Mouse (Mus musculus): ENCODE measurements around the gene Coq10b.
A peak's percentile ranks its signal among the peaks of the same experiment; 100 is the strongest.
"Not testable (repeated sequence)": the region's sequence is repeated elsewhere in the genome, so short reads cannot be mapped to it uniquely, and the experiment has no call there.

Gene Coq10b

DNA sequence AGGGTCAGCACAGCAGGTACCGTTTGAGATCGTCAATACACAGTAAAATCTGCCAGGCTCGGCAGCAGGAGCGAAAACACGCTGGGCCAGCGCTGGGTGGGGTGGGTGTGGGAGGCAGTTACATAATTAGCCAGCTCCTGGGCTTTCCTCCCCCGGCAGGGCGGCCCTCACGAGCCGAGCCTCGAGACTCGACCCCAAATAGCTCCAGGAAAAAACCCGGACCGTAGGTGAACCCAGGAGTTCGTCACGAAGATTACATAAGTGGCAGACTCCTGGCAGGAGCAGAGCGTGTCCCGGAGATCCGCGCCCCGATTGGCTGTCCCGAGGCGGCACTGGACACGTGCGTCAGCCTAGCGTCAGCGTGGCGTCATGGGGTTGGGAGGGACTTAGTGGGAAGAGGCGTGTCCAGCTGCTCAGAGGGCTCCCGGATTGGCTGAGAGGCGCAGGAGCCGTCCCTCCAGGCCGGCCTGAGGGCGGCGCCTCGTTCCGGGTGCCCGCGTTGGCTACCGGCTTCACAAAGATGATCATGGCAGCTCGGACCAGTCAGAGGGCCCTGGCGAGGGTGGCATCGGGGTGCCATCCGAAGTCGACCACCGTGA lies at the start of gene Coq10b:
Gene Coq10b, plus strand, starts transcription at position 416 of the 599 bp plus-strand sequence.
- DNase-seq = peak; percentile 98 to 100

GRCm38 (mm10) chr1:55008313-55008712 lies 44.3 kb upstream of the Coq10b start:
- DNase-seq = not testable (repeated sequence)

GRCm38 (mm10) chr1:55012513-55012912 lies 40.1 kb upstream of the Coq10b start:
- DNase-seq = no peak

GRCm38 (mm10) chr1:55021907-55022306 lies 30.7 kb upstream of the Coq10b start:
- no peak for DNase-seq

DNA sequence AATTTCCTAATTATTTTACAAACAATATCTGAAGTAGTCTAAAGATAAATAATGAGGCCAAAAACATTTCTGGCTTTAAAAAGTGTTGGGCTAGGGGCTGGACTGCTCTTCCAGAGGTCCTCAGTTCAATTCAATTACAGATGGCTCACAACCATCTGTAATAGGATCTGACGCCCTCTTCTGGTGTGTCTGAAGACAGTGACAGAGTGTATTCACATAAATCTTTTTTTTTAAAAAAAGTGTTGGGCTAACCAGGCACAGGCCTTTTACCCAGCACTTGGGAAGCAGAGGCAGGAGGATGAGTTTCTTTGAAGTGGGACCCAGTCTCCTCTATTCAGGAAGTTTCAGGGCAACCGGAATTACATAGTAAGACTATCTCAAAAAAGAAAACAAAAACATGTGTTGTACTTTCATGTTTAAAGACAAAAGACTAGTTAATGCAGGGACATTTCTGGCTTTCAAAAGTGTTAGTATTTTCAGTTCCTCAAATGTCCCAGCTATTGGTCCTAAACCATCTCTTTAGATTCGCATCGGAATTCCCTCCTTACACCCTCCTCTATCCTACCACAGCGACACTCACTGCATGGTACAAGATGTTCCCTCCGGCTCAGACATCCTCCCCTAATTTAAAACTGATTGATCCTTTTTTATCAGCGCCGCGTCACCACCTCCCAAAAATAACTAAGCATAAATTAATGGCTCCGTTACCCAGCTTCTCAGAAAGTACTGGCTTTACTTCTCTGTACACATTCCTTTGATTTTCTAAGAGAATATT lies 26.7 kb upstream of the Coq10b start:
- no peak for DNase-seq

DNA sequence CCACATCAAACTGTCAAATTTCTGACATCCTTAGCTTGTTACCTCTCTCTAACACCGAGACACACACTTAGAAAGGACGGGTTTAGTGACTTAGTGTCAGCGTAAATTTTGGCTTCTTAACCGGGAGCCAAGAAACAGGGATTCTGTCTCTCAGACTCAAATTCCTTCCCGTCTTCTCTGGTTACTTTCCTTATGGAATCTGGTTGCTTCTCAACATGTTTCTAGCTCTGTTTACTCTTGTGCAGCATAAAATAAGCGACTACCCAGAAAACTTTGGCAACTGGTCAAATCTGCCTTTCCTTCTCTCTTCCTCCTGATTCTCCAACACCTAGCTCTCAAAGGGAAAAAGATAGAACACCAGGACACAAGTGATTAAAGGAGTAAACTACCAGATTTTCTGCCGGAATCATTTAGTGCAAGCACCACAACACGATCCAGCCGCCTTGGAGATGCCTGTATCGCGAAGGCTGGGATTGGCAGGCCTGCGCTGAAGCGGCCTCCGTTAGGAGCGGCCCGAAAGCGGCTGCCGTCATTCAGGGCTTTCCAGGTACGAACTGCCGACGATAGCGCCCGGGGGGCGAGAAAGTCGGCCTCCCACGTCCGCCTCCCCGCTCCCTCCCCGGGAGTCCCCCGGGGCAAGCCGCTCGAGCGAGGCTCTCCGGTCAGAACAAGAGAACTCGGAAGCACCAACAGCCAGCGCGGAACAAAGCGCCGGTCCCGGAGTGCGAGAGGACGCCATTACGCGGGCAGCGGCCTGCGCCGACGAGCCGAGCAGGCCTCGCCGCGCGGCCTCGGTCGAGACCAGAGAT lies 25.9 kb upstream of the Coq10b start:
- DNase-seq = no peak

GRCm38 (mm10) chr1:55027253-55027801 lies 25.2 kb upstream of the Coq10b start, which contains the start of gene Sf3b1:
Gene Sf3b1, minus strand, starts transcription at chr1:55027481.
- DNase-seq = peak; percentile 96 to 98

GRCm38 (mm10) chr1:55027966-55028365 lies 24.6 kb upstream of the Coq10b start:
- no peak for DNase-seq

DNA sequence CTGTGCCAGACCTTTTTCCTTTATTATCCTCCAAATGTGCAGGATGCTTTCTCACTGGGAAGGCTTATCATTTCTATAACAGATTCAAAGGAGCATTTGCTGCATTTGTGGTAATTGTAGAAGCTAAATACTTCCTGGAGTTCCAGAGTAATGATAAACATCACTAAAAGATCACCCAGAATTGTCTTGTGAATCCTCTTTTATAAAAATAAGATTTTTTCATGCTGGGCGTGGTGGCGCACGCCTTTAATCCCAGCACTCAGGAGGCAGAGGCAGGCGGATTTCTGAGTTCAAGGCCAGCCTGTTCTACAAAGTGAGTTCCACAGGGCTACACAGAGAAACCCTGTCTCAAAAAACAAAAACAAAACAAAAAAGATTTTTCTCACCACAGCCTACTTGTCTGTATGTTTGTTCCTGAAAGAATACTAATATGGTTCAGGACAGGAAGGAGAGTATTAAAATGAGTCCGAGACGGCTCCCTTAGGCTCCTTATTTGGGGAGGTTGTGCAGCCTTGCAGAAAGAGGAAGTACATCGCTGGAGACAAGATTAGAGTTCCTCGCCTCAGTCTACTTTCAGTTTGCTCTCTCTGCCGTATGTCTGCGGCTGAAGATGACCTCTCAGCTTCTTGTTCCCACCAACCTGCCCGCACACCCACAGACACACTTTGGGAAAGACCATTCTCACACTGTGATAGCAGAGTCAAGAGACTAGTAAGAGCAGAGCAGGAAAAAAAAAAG lies 23.9 kb upstream of the Coq10b start:
- no peak for DNase-seq

DNA sequence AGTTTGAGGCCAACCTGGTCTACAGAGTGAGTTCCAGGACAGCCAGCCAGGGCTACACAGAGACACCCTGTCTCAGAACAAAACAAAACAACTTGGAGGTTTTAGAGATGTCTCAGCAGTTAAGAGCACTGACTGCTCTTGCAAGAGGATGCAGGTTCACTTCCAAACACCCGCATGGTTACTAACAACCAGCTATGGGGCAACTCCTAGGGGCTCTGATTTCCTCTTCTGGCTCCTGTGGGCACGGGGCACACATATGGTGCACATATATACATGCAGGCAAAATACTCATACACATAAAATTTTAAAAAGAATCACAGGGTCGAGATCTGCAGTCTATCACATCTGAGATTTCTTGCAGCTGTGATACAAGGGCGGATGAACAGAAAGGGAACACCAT lies 23.1 kb upstream of the Coq10b start:
- DNase-seq = no peak

GRCm38 (mm10) chr1:55031026-55031779 lies 21.4 kb upstream of the Coq10b start:
- no peak for DNase-seq

DNA sequence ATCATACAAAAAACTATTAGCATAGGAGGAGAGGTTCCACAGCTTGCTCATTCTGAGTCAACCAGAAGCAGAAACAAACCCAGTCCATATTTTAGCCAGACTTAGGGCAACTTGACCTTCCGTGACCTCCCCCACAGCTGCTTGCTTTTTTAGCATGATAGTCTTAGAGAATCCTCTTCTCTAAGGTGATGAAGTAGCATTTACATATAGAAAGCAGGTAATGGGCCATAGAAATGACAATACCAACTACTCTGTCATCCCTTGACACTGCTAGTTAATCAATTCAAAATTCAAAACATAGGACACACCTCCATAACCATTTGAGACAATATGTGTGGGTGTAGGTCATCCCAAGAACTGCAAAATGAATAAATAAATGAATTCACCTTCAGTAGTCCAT lies 12.6 kb upstream of the Coq10b start:
- DNase-seq = no peak

GRCm38 (mm10) chr1:55041691-55042090 lies 10.9 kb upstream of the Coq10b start:
- no peak for DNase-seq

GRCm38 (mm10) chr1:55042246-55042645 lies 10.3 kb upstream of the Coq10b start:
- no peak for DNase-seq

DNA sequence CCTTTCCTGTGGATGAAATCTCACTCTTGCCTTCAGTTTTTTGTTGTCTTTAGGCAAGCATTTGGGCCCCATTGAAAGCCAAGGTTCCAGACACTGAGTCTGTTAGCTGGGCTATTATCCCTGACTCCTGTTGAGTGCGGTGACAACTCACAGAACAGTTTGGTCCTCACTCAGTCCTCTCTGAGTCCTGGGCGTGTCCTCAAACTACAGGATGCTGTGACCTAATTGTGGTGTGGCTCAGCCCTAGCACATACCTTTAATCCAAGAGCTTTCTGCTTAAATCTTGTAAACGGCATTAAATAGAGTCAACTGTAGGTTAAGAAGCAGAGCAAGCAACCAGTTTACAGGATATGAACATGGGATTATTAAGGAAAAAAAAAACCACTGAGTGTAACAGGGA lies 9.4 kb upstream of the Coq10b start:
- no peak for DNase-seq

DNA sequence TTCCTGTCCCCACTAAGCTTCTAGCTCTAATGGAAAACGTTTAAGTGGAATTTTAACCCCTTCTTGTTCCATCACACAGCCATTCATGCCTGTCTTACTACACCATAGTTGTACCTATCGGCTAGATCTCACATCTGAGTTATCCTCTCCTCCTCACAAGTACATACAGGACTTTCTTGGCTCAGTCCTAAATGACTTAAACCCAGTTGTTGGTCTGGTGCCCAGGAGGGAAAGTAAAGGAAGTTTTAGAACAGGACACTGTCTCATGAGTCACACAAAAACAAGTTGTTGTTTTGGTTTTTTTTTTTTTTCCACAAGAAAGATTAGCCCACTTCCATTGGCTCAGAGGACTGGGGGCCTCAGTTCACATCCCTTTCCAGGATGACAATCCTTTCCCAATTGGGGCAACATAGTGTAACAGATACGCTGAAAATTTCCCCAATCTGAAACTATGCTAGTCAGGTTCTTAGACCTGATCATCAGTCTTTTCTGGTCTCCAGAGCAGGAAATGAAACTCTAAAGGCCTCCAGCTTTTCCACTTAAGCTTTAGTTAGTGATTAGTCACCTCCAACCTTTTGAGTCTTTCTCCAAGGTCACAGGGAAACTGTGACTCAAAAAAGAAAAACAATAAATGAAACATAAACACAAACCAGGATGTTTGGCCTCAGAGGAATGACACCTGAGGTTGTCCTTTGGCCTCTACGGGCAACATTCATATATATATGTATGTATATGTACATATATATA lies 3.6 kb upstream of the Coq10b start:
- DNase-seq = no peak

GRCm38 (mm10) chr1:55051671-55052070 lies 899 bp upstream of the Coq10b start:
- no peak for DNase-seq

DNA sequence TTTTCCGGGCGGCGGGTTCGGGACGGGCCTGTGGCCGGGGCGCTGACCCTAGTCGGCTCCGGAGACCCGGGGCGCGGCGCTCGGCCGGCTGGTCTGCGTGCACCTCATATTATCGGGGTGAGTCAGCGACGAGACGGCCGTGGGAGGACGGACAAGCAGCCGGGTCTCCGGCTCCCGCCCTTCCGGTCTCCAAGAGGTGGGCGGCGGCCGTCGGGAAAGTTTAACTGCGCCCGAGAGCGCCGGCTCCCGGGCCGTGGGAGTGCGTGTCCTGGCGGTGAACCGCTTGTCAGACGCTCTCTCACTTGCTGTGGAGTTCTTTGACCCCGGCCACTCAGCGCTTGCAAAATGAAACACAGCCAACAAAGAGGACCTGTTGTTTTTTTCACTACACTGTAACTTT lies 435 bp downstream of the Coq10b start:
- DNase-seq = peak; percentile 75 to 92

DNA sequence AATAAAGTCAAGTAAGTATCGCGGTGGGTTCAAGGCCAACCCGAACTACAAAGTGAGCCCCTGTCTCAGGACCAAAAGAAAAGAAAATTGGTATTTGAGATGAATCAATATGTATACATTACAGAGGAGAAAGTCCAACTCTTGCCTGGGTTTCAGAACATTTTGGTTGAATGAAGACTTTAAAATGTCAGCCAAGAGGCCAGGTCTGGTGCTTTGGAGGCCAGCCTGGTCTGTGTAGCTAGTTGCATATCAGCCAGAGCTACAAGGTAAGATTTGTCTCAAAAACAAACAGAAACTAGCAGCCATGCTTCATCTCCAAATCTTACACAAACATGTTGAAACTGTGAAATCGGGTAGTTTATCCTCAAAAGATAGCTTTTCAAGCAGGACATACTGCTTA lies 1.0 kb downstream of the Coq10b start:
- no peak for DNase-seq

DNA sequence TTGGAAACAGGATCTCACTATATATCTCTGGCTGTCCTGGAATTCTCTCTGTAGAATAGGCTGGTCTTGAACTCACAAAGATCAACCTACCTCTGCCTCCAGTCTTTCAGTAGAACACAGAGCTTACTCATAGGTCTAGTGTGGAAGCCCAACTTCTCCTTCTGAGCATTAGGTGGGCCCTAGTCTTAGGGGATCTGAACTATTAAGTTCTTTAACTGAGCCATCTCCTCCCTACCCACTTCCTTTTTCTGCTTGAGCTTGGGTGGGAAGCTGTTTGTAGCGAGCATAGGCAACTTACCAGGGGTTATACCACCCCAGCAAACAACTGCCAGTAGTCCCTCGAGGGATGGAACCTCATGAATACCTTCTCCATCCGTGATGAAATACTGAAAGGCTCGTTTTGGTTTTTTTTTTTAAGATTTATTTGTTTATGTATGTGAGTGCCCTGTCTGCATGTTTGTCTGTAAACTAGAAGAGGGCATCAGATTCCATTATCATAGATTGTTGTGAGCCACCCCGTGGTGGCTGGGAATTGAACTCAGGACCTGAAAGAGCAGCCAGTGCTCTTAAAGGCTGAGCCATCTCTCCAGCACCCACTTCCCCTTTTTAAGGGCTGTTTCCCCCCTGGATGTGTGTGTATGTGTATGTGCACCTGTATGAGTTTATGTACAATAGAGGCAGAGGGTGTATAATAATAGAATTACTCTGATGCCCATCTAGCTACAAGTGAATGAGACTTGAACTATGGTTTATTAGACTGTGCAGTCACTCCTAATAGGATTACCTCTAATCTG lies 2.9 kb downstream of the Coq10b start:
- no peak for DNase-seq
